Mouse (Mus musculus): Measurements from ENCODE around the gene Gm3336. TPM values are rescaled to one million over a fixed set of nuclear protein-coding genes. Genes with fewer than 3 reads are reported as not detected.

The Gm3336 gene
- polyA plus RNA-seq, 1 experiment from 2014 or later = not detected

DNA sequence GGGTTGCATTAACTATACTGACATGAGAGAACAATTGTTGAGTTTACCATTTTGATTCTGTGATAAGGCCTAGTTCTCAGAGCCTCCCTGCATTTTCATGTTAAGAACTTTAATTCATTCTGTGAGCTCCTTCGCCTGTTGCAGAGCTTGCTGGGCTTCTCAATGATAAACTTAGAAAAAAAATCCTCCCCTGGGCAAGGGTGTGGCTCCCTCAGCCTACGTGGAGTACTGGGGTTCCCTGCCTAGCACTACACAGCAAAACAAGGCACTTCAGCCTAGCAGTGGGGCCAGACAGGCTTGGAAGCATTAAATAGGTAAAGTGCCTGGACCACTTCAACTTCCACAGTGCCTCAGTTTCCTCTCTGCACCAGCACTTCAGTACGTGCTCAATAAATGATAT, 36.9 kb upstream of the Gm3336 start:
- 52% methylated on average over 3 of the region's 3 CpGs for WGBS (ENCODE audit: insufficient replicate concordance)
- Histone ChIP-seq H3K9me3 (replicated peaks) (no peaks in the 10 kb centered on the region), H3K4me2 (no peak overlapping the region), H3K27ac (no peak overlapping the region), H3K36me3 (peaks cover 40% of the 10 kb centered on the region), H3K27me3 (replicated peaks) (peaks cover 25% of the 10 kb centered on the region), H3K9ac (no peak overlapping the region), H3K4me3 (no peak overlapping the region), H3K4me1 (peaks cover 60% of the 10 kb centered on the region)
- 0 out of 2 replicates have a peak, but pooled peaks have one; percentile 28 for ATAC-seq

DNA sequence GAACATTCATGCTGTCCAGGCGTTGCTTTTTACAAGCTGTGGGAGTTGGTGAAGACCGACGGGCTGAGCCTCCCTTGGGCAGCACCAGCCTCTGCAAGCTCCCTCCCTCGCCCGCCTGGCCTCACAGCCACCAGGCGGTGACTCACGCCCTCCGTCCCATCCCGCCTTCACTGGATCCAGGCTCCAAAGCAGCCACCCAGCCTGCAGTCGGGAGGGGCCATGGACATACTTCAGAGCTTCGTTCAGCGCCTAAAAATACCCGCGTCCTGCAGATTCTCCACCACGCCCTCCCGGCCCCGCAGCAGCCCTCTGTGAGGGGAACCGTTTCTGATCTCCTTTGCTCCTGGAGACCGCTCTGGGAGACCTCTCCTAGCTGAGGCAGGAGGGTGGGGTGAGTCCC, 36.1 kb upstream of the Gm3336 start:
- Histone ChIP-seq H3K9me3 (replicated peaks) (no peaks in the 10 kb centered on the region), H3K9ac (peak overlapping the region; percentile 42; the same call in 1 of the 2 replicates), H3K27me3 (replicated peaks) (peaks cover 30% of the 10 kb centered on the region), H3K36me3 (peaks cover 34% of the 10 kb centered on the region), H3K4me2 (peak overlapping the region; percentile 40), H3K4me3 (no peak overlapping the region), H3K27ac (no peak overlapping the region), H3K4me1 (peaks cover 52% of the 10 kb centered on the region)
- 15% methylated on average over 19 of the region's 19 CpGs for WGBS (ENCODE audit: insufficient replicate concordance)
- 0 out of 2 replicates have a peak, but pooled peaks have one; percentile 28 for ATAC-seq

DNA sequence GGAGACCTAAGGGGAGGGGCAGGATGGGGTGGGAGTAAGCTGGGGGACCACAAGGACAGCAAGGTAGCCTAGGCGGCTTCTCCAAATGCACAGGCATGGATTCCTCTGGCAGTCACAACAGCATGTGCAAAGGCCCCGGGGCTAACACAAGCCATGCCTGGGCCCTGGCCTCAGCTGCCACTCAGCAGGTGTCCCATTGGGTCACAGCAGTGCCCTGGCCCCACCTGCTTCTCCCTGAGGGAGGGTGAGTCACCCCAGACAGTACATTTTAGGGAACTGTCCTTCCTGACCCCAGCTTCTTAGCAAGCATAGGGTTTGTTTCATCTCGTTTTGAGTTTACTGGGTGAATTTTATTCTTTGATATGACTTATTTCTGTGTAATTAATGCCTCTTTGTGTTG, 35.7 kb upstream of the Gm3336 start:
- Histone ChIP-seq H3K4me3 (no peak overlapping the region), H3K36me3 (peaks cover 29% of the 10 kb centered on the region), H3K27me3 (replicated peaks) (peaks cover 35% of the 10 kb centered on the region), H3K4me1 (peaks cover 47% of the 10 kb centered on the region), H3K9ac (no peak overlapping the region), H3K4me2 (peak overlapping the region; percentile 40; the same call in 1 of the 2 replicates), H3K27ac (no peak overlapping the region), H3K9me3 (replicated peaks) (no peaks in the 10 kb centered on the region)
- WGBS (ENCODE audit: insufficient replicate concordance) = 60% methylated on average over 3 of the region's 3 CpGs
- no peak for ATAC-seq

DNA sequence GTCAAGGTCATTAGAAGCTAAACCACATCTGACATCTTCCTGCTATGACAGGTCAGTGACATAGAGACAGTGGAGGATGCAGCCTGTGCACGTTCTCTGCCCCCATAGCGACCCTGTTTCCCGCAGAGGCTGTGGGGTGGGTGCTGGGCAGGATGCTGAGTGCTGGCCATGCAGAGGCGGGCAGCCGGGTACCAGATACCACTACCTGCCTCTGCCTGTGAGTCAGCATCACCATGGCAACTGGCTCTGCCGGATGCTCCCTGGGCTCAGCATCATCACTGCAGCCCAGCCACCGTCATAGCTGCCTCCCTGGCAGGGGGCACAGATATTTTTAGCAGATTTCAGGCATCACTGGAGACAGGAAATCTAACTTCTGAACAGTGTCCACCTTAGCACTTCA, 34.1 kb upstream of the Gm3336 start:
- no peak for ATAC-seq
- no peak overlapping the region for H3K4me3 ChIP-seq
- no peak overlapping the region for H3K27ac ChIP-seq
- H3K27me3 ChIP-seq (replicated peaks) = peaks cover 36% of the 10 kb centered on the region
- H3K9me3 ChIP-seq (replicated peaks) = no peaks in the 10 kb centered on the region
- peaks cover 31% of the 10 kb centered on the region for H3K4me1 ChIP-seq
- H3K9ac ChIP-seq = no peak overlapping the region
- peaks cover 13% of the 10 kb centered on the region for H3K36me3 ChIP-seq
- H3K4me2 ChIP-seq = no peak overlapping the region
- WGBS (ENCODE audit: insufficient replicate concordance) = 57% methylated on average over 7 of the region's 7 CpGs

DNA sequence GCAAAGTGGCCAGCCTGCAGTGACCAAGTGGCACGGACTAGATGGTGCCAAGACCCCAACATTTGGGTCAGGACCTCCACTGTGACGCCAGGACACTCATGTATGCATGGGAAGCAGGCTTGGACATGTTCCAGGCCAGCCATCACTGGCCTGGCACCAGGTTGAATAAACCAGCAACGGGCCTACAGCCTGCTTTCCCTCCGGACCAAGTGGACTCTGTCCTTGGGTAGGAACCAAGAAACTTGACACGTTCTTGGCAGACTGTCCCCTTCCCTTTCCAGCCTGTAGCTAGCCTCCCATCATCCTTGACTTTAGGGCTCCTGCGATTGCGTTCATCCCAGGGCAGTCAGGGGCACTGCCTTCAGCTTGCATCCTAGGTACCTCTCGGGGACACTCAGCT, 30.8 kb upstream of the Gm3336 start:
- peaks cover 47% of the 10 kb centered on the region for H3K27me3 ChIP-seq (replicated peaks)
- H3K4me3 ChIP-seq = no peak overlapping the region
- peaks cover 15% of the 10 kb centered on the region for H3K4me1 ChIP-seq
- H3K36me3 ChIP-seq = no peaks in the 10 kb centered on the region
- 78% methylated on average over 8 of the region's 8 CpGs for WGBS (ENCODE audit: insufficient replicate concordance)
- H3K9me3 ChIP-seq (replicated peaks) = no peaks in the 10 kb centered on the region
- no peak overlapping the region for H3K4me2 ChIP-seq
- H3K27ac ChIP-seq = no peak overlapping the region
- no peak overlapping the region for H3K9ac ChIP-seq
- no peak for ATAC-seq

DNA sequence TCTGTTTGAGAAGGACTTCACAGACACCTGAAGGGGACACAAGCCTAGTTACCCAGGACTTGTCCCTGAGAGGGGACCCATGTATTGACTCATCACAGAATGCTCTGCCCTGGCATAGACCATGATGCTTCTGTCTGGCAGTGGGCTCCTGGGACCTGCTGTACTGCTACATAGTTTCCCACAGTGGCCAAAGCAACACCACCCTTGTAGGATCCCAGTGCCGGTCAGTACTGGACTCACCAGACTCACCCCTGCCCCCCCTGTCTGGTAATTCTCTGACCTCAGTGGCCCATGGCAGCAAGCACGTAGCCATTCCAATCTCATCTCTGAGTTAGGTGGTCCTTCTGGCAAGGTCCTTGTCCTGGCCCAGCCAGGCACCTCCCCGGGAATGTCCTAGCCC, 30.2 kb upstream of the Gm3336 start:
- no peak for ATAC-seq
- Histone ChIP-seq H3K4me1 (peaks cover 20% of the 10 kb centered on the region), H3K36me3 (no peaks in the 10 kb centered on the region), H3K9me3 (replicated peaks) (no peaks in the 10 kb centered on the region), H3K4me2 (no peak overlapping the region), H3K27me3 (replicated peaks) (peaks cover 43% of the 10 kb centered on the region), H3K4me3 (no peak overlapping the region), H3K27ac (no peak overlapping the region), H3K9ac (no peak overlapping the region)
- WGBS (ENCODE audit: insufficient replicate concordance) = 72% methylated on average over 3 of the region's 3 CpGs

DNA sequence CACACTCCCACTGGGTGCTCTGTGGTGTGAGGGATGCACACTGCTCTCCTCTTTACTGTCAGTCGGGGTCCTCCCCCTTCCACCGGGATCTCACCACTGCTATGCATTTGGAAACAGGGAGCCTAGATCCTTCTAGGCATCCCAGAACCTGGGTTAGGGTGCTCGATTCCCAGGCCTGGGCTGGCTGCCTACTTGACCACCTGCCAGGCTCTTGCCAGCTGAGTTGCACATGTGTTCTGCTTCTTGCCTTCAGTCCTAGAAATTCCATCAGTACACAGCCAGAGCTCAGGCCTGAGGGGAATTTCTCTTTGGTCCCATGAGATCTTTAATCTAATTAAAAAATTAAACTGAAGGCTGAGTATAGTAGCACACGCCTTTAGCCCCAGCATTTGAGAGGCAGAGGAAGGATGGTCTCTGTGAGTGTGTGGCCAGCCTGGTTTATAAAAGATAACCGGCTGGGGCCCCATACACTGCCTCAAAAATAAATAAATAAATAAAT, 28.4 kb upstream of the Gm3336 start:
- Histone ChIP-seq H3K4me1 (peaks cover 35% of the 10 kb centered on the region), H3K4me3 (no peak overlapping the region), H3K4me2 (no peak overlapping the region), H3K27me3 (replicated peaks) (peaks cover 33% of the 10 kb centered on the region), H3K36me3 (no peaks in the 10 kb centered on the region), H3K9ac (no peak overlapping the region; the same call in 1 of the 2 replicates), H3K27ac (no peak overlapping the region), H3K9me3 (replicated peaks) (no peaks in the 10 kb centered on the region)
- WGBS (ENCODE audit: insufficient replicate concordance) = 66% methylated on average over 5 of the region's 5 CpGs
- no peak for ATAC-seq

DNA sequence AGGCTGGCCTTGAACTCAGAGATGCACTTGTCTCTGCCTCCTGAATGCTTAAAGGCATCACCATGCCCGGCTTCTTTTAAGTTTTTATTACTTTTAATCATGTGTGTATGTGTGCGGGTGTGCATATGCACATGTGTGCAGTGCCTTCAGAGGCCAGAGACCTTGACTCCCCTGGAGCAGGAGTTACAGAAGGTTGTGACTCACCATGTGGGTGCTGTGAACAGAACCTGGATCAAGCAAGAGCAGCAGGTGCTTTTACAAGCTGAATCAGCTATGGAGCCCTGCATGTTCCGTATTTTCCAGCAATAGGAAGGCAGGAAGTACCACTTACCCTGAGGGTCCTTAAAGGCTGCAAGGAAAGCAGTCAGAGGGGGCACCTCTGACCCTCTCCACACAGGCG, 27.1 kb upstream of the Gm3336 start:
- Histone ChIP-seq H3K27ac (no peak overlapping the region), H3K9me3 (replicated peaks) (no peaks in the 10 kb centered on the region), H3K4me3 (no peak overlapping the region), H3K36me3 (no peaks in the 10 kb centered on the region), H3K9ac (no peak overlapping the region), H3K4me1 (peaks cover 47% of the 10 kb centered on the region), H3K27me3 (replicated peaks) (peaks cover 28% of the 10 kb centered on the region), H3K4me2 (peak overlapping the region; percentile 54; the same call in 1 of the 2 replicates)
- WGBS (ENCODE audit: insufficient replicate concordance) = 70% methylated on average over 4 of the region's 4 CpGs
- ATAC-seq = no peak

DNA sequence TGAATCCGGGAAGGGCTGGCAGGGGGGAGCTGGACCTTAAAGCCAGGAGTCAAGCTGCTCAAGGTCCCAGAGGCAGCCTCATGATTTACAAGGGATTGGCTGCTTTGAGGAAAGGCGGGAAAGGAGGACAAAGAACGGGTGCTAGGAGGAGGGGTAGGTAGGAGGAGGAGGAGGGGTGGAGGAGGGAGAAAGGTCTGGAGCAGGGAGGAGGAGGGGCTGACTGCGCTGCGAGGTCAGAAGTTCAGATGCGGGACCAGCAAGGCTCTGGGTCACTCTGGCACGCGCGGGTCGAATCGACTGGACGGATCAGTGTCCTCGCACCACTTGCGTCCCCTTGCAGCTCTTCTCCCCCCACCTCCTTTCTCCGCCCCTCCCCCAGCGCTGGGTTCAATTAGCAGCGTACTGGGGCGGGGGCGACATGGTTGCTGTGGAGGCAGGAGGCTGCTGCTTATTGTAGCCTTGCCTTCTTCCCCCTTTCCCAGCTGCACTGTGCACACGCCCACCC, 26.6 kb upstream of the Gm3336 start:
- H3K4me3 ChIP-seq = no peak overlapping the region
- no peaks in the 10 kb centered on the region for H3K9me3 ChIP-seq (replicated peaks)
- peak overlapping the region; percentile 48 for H3K9ac ChIP-seq
- no peak for ATAC-seq
- H3K27ac ChIP-seq = no peak overlapping the region
- H3K27me3 ChIP-seq (replicated peaks) = peaks cover 22% of the 10 kb centered on the region
- no peaks in the 10 kb centered on the region for H3K36me3 ChIP-seq
- 11% methylated on average over 19 of the region's 20 CpGs for WGBS (ENCODE audit: insufficient replicate concordance)
- H3K4me2 ChIP-seq = peak overlapping the region; percentile 54
- H3K4me1 ChIP-seq = peaks cover 53% of the 10 kb centered on the region

DNA sequence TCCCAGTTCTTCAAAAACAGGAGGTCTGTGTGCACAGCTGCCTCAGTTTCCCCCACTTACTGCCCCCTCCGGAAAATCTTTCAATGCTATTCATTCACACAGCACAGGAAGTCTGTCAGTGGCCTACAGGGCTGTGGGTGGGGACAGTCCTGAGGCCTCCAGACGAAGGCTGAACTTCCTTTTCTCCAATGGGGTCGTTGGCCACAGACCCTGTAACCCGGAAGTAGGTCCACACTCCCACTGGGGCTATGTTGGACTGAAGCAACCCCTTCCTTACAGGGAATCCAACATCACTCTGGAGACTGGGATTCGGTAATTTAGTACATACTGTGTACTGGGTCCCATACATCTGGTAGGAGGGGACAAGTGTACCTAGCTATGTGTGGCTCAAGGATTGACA, 24.7 kb upstream of the Gm3336 start:
- H3K4me1 ChIP-seq = peaks cover 69% of the 10 kb centered on the region
- 25% methylated on average over 5 of the region's 5 CpGs for WGBS (ENCODE audit: insufficient replicate concordance)
- peak overlapping the region; percentile 55; the same call in 1 of the 2 replicates for H3K27ac ChIP-seq
- no peaks in the 10 kb centered on the region for H3K9me3 ChIP-seq (replicated peaks)
- no peak overlapping the region for H3K4me3 ChIP-seq
- no peak overlapping the region for H3K4me2 ChIP-seq
- no peak overlapping the region for H3K9ac ChIP-seq
- peaks cover 14% of the 10 kb centered on the region for H3K27me3 ChIP-seq (replicated peaks)
- no peak for ATAC-seq
- no peaks in the 10 kb centered on the region for H3K36me3 ChIP-seq

DNA sequence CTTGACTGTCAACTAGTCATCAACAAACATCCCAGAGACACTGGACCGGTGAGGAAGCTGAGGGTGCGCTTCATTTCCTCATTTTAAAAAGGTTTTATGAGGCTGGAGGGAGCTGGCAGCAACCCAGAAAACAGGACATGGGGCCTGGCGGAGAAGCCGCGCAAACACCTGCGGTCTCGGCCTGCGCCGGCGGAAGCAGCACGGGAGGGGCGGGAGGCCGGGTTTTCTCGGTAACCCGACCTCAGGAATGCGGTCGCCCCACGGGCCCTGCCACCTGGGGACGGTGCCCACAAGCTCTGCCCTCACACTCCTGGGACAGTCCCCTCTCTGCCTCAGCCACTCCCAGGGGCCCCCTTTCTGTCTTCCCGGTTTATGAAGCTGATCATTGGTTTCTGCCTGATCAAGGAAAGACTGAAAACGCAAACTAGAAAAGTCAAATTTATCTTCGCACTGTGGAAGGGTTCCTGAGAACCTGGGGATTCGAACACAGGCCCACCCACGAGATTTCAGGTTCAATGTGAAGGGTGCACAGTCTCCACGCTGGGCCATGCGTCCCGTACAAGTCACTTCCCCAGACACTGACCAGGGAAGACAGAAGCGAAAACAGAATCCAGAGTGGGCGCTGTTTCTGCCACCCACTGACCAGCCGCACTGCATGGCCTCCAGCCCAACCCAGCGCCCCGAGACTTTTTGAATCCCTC, 22.9 kb upstream of the Gm3336 start:
- Histone ChIP-seq H3K27ac (peak overlapping the region; percentile 98), H3K4me3 (peak overlapping the region; percentile 38), H3K9me3 (replicated peaks) (no peaks in the 10 kb centered on the region), H3K27me3 (replicated peaks) (peaks cover 14% of the 10 kb centered on the region), H3K9ac (peak overlapping the region; percentile 79), H3K4me1 (peaks cover 69% of the 10 kb centered on the region), H3K4me2 (peak overlapping the region; percentile 99), H3K36me3 (no peaks in the 10 kb centered on the region)
- 25% methylated on average over 32 of the region's 32 CpGs for WGBS (ENCODE audit: insufficient replicate concordance)
- ATAC-seq = no peak

DNA sequence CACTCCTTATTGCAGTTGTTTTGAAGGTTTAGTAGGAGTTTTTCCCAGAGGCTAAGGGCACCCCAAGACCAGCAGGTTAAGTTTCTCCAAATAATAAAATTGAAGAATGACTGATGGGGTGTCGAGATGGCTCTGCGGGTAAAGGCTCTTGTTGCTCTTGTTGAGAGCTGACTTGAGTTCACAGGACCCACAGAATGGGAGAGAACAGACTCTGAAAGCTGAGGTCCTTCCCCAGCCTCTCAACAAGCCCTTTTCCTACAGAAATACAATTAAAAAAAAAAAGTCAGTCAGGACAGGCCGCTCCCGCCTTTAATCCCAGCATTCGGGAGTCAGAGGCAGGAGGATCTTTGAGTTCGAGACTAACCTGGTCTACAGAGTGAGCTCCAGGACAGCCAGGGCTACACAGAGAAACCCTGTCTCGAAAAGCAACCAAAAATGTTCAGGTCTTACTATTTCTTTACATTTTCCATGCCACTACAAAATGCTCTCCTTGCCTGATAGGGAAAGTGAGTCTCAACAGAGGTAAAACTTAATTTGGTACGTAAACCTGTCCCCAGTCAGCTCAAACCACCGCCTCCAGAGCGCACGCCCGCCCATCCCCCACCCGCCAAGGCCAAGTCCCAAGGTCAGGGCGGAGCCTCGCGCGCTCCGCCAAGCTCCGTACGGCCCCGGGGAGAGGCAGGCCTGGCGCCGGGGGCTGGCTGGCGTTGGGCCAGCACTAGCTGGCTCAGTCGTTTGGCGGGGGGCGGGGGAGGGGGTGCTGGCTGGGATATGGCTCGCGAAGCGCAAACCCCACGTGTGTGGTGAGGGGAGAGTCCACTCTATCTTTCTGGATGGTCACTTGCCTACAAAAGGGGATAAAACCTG, 22.1 kb upstream of the Gm3336 start:
- H3K27ac ChIP-seq = peak overlapping the region; percentile 98
- H3K9me3 ChIP-seq (replicated peaks) = no peaks in the 10 kb centered on the region
- ATAC-seq = peak; percentile 54
- peak overlapping the region; percentile 99 for H3K4me2 ChIP-seq
- H3K4me3 ChIP-seq = peak overlapping the region; percentile 38
- peaks cover 76% of the 10 kb centered on the region for H3K4me1 ChIP-seq
- H3K27me3 ChIP-seq (replicated peaks) = peaks cover 12% of the 10 kb centered on the region
- 4% methylated on average over 30 of the region's 31 CpGs for WGBS (ENCODE audit: insufficient replicate concordance)
- no peaks in the 10 kb centered on the region for H3K36me3 ChIP-seq
- H3K9ac ChIP-seq = peak overlapping the region; percentile 79
